Mouse (Mus musculus) erythroblast, embryonic 14.5 days (primary cell): ENCODE results near the gene Col16a1. TPM values are rescaled to one million over a fixed set of nuclear protein-coding genes. Genes with fewer than 3 reads are reported as not detected.

Experiments
- H3K27me3 ChIP-seq: 2 replicates; pipeline ENCODE4 v1.6.1; 2012; ENCODE audit warnings: inconsistent platforms; ENCODE audit not compliant: control insufficient read depth
- H3K36me3 ChIP-seq: 2 replicates; pipeline ENCODE4 v1.6.1; 2012; ENCODE audit warnings: mild to moderate bottlenecking, inconsistent platforms; ENCODE audit not compliant: control insufficient read depth
- H3K4me1 ChIP-seq: 2 replicates; pipeline ENCODE4 v1.6.1; 2012; ENCODE audit warnings: inconsistent platforms; ENCODE audit not compliant: control insufficient read depth
- H3K4me3 ChIP-seq: replicated peaks from 2 replicates; pipeline ENCODE3; 2012; ENCODE audit warnings: moderate library complexity, mild to moderate bottlenecking, inconsistent platforms
- H3K9me3 ChIP-seq: 2 replicates; pipeline ENCODE4 v1.6.1; 2012; ENCODE audit warnings: low read length, inconsistent platforms, mixed read lengths; ENCODE audit not compliant: control insufficient read depth
- GATA1 ChIP-seq: IDR thresholded peaks from 2 replicates; pipeline ENCODE4 v1.6.1; 2012; ENCODE audit warnings: low read length, inconsistent platforms, mixed read lengths
- TAL1 ChIP-seq: IDR thresholded peaks from 3 replicates; pipeline ENCODE4 v1.6.1; 2012; ENCODE audit warnings: low read length, inconsistent platforms, mixed read lengths
- polyA plus RNA-seq: library from polyadenylated mRNA; stranded (reverse); fragments of >175 nt; gene quantifications from 2 replicates; pipeline ENCODE4 v1.2.3, GENCODE M21; 2012

Gene Col16a1
- polyA plus RNA-seq, 1 experiment = not detected

DNA sequence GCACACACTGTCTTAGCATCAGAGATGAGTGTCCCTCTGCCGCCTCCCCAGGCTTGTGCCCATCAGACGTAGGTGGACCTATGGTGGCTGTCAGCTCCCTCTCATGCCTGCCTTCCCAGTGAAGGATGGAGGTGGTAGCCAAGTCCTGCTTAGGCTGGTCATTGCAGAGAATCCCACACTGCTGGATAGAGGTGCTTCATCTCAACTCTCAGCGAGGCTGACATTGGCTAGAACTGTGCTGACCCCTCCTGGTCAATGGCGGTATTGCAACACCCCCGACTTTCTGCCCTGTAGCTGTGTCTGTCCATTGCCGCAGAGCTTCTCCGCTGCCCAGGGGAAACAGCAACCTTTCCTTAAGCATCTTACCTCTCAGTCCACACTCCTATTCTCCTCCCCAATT lies 39.7 kb downstream of the Col16a1 start:
- Histone ChIP-seq H3K4me1 (no peaks in the 10 kb centered on the region), H3K9me3 (no peaks in the 10 kb centered on the region), H3K27me3 (no peaks in the 10 kb centered on the region; the same call in 1 of the 2 replicates), H3K36me3 (no peaks in the 10 kb centered on the region), H3K4me3 (no peak overlapping the region)
- TF ChIP-seq GATA1 (no peak), TAL1 (no peak)

DNA sequence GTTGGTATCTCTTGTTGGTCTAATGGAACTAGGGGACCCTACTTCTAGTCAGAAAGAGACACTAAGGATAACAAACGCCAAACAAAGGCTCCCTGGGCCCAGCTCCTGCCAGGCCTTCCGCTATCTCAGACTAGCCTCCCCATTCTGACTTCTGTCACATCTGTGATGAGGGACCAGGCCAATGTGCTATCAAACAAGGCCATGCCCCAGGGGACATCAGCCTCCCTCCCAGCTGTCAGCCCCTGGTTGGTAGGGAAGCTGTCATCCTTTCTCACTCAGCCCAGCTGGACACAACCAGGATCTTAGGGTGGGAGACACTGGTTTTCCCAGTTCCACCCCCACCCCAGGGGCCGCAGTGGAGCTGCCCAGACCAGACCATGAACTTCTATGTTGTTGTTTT lies 47.5 kb downstream of the Col16a1 start:
- Histone ChIP-seq H3K9me3 (no peaks in the 10 kb centered on the region), H3K27me3 (no peaks in the 10 kb centered on the region), H3K4me3 (no peak overlapping the region), H3K36me3 (no peaks in the 10 kb centered on the region), H3K4me1 (no peaks in the 10 kb centered on the region)
- TF ChIP-seq GATA1 (no peak), TAL1 (no peak)

DNA sequence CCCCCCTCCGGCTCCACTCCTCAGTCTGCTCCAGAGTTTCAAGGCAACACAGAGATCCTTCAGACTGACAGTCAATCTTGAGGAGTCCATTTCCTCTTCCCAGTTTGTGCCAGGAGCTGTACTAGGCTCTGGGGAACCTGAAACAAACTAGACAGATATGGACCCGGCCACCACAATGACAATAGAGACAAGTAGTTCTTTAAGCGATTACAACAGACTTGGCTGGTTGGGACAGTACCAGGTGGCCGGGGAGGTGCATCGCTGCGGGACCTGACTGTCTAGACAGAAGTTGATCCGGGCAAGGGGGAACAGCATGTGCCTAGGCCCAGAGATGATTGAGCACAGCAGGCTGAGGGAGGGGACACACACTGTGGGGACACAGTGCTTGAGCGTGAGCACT lies 53.5 kb downstream of the Col16a1 start:
- Histone ChIP-seq H3K4me3 (no peak overlapping the region), H3K9me3 (peaks cover 4% of the 10 kb centered on the region), H3K4me1 (peaks cover 3% of the 10 kb centered on the region), H3K36me3 (no peaks in the 10 kb centered on the region), H3K27me3 (peaks cover 12% of the 10 kb centered on the region)
- TF ChIP-seq GATA1 (no peak), TAL1 (no peak)

DNA sequence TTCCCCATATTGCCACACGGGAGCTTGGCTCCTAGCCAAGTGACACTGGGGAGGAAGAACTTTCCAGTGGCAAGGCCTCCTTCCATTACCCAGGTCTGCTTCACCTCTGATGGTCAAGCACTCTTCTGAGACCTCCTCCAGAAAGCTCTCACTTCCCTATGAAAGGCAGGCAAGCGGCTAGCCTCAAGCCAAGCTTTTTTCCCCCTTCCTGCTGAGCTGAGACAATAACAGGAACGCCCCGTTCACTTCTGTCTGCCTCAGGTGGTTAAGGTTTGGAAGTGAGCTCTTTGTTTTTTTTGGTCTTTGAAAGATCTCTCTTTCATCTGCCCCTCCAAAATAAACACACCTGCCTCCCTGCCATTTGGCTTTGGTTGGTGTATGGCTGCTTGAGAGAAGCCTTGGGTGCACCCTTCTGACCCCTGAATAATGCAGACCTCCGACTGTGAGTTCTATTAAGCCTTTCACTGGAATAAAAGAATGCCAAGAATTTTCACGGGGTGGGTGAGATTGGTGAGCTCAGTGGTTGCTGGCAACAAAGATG lies 54.5 kb downstream of the Col16a1 start, which contains the start of gene Pef1:
Gene Pef1 (plus strand): TSS at position 448 of the 541 bp plus-strand sequence.
- Histone ChIP-seq H3K4me3 (no peak within 1 kb of the TSS), H3K27me3 (peaks cover 12% of the 10 kb centered on the region), H3K4me1 (peaks cover 12% of the 10 kb centered on the region), H3K36me3 (no peaks in the 10 kb centered on the region), H3K9me3 (peaks cover 4% of the 10 kb centered on the region)
- TF ChIP-seq TAL1 (no peak), GATA1 (no peak)

DNA sequence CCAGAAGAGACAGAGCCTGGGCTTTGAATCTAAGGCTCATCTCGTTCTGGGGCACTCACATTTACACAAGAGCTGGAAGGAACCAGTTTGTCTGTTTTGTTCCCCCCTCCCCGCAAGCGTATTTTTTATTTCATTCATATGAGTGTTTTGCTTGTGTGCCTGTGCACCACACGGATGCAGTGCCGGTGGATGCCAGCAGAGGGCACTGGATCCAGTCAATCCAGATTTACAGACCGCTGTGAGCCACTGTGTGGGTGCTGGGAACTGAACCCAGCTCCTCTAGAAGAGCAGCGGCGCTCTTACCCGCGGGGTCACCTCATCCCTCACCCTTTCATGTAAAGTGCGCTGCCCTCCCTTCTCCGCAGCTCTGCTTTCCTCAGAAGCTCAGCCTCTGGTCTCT lies 56.0 kb downstream of the Col16a1 start:
- Histone ChIP-seq H3K36me3 (no peaks in the 10 kb centered on the region), H3K4me3 (no peak overlapping the region)
- TF ChIP-seq TAL1 = no peak
- no peak for TF ChIP-seq GATA1

DNA sequence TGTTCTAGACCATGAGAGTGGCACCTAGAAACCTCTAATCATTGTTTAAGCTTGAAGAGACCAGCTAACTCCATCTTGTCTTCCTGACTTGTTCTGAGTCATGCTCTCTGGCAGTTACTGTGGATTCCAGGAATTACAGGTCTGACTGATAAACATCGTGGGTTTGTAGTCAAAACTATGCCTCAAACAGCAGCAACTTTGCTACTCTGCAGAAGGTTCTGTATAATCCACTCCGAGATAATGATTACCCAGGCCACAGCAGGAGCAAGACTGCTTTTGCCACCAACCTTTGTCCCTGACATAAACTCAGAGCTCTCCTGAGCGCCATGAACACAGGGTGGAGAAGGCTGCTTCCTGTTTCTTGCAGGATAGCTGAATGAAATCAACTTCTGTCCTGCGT lies 56.9 kb downstream of the Col16a1 start:
- Histone ChIP-seq H3K4me3 (no peak overlapping the region), H3K36me3 (no peaks in the 10 kb centered on the region), H3K4me1 (peaks cover 28% of the 10 kb centered on the region), H3K9me3 (peaks cover 4% of the 10 kb centered on the region), H3K27me3 (peaks cover 12% of the 10 kb centered on the region)
- no peak for TF ChIP-seq TAL1
- TF ChIP-seq GATA1 = no peak

More for the DNA sequence above, 56.0 kb downstream of the Col16a1 start:
- Histone ChIP-seq H3K27me3 (peaks cover 12% of the 10 kb centered on the region), H3K4me1 (peaks cover 19% of the 10 kb centered on the region), H3K9me3 (peaks cover 4% of the 10 kb centered on the region)

DNA sequence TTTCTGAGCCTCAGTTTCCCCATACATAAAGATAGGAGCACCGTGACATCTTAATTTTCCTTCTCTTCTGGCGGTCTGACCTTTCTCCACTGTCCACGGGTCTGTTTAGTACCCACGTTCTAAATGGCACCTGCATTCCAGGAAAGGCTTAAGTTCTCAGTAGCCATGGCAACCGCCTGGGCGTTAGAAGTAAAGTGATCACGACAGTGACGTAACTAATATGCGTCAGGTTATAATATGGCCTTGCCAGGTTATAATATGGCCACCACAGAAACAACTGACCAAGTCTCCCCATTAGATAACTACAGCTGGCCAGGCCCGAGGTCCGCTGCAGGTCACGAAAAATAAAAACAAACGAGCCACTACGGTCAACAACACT lies 59.4 kb downstream of the Col16a1 start:
- peak overlapping the region; percentile 87 for H3K4me3 ChIP-seq
- H3K9me3 ChIP-seq = peaks cover 4% of the 10 kb centered on the region
- TF ChIP-seq TAL1 (no peak), GATA1 (no peak)
- peaks cover 51% of the 10 kb centered on the region for H3K4me1 ChIP-seq
- H3K27me3 ChIP-seq = peaks cover 3% of the 10 kb centered on the region
- peaks cover 9% of the 10 kb centered on the region for H3K36me3 ChIP-seq

DNA sequence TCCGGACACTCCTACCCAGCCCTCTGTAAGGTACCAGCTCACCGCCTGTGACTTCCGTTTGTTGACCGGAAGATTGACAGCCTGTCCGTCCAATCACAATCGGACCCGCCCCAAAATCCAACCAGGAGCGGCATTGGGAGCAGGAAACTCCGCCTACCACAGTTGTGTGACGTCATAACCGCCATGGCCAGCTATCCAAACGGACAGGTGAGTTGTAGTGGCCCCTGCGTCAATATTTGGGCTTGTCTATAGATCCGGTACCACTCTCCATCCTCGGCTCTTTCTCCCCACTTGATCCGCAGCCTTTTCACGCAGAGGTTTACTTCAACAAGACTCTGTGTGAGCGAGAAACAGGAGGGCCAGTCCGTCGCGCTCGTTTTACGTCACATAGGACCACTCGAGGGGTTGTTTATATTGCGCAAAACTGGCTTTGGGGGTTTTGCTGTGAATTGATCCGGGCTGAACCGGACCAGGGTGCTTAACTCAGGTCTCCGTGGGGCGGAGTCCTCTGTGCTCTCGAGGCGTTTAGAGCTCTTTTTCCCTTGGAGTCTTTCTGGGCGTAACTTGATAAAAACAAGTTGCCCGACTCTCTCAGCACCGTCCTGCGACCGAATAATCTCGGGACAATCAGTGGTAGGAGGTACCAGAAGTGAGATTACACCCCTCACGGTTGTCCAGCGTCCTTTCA lies 59.9 kb downstream of the Col16a1 start:
- Histone ChIP-seq H3K27me3 (peaks cover 2% of the 10 kb centered on the region; the same call in 1 of the 2 replicates), H3K36me3 (peaks cover 14% of the 10 kb centered on the region), H3K9me3 (peaks cover 4% of the 10 kb centered on the region), H3K4me3 (peak overlapping the region; percentile 87), H3K4me1 (peaks cover 56% of the 10 kb centered on the region)
- TF ChIP-seq GATA1 (peak; percentile 56), TAL1 (no peak)

DNA sequence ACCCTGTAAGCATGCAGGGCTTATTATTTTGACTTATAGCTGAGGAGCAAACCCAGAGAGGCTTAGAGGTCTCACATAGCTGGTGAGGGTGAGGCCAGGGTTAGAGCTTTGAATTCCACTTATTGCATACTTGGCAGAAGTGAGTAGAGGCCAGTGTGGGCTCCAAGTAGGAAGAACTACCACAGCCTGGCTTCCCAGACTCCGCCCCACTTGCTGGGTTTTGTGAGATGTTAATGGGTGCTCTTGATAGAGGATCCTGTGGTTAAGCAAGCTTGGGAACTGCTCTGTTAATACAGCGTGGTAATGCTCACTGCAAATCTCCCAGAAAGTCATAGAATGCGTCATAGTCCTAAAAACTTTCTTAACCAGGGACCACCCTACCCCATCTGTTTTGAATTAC lies 61.3 kb downstream of the Col16a1 start:
- H3K4me3 ChIP-seq = peak overlapping the region; percentile 87

DNA sequence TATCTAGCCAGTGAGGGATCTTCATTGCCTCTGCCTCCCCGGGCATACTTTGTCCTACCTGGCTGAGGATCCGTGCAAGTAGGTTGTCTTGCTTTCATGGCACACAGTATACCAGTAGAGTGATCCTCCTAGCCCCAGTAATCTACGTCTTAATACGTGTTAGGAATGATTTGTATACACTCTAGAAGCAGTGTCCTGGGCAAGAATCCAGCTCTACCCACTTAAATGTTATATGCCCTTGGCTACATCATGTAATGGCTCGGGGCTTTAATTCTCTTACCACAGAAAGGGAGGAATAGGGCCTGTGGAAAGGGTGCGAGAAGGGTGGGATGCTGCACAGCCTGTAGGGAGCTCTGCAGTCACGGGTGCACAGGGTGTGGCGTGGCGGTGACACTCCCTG lies 62.0 kb downstream of the Col16a1 start:
- Histone ChIP-seq H3K4me1 (peaks cover 58% of the 10 kb centered on the region), H3K4me3 (no peak overlapping the region), H3K36me3 (peaks cover 30% of the 10 kb centered on the region), H3K9me3 (no peaks in the 10 kb centered on the region), H3K27me3 (no peaks in the 10 kb centered on the region)
- TF ChIP-seq TAL1 (no peak), GATA1 (no peak)

More for the DNA sequence above, 61.3 kb downstream of the Col16a1 start:
- Histone ChIP-seq H3K4me1 (peaks cover 60% of the 10 kb centered on the region), H3K36me3 (peaks cover 28% of the 10 kb centered on the region), H3K27me3 (no peaks in the 10 kb centered on the region), H3K9me3 (peaks cover under 1% of the 10 kb centered on the region; the same call in 1 of the 2 replicates)
- TF ChIP-seq GATA1 = no peak
